Mouse (Mus musculus): ENCODE data around the gene Ghrhr. TPM values are rescaled to one million over a fixed set of nuclear protein-coding genes. Genes with fewer than 3 reads are reported as not detected.
A peak's percentile ranks its signal among the peaks of the same experiment; 100 is the strongest.

Gene Ghrhr
- polyA plus RNA-seq (2015; fragmentation: Nextera tagmentation; extraction: Ambion mirVana) = not detected in 2 replicates

DNA sequence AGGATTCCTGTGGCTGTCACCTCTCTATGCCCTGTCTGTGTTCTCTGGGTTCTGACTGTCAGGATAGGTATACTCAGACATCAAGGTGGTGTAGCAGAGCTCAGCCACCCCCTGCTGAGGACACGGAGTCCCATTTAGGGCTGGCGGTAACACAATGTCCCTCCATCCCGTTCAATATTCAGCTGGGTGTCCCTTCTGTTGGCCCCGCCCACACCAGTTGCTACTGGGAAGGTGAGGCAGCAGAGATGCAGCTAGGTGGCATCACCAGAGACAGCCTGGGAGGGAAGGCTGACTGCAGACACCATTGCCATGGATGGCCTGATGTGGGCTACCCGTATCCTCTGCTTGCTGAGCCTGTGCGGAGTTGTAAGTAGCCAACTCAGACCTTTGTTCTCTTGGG lies at the start of gene Ghrhr:
Gene Ghrhr (plus strand): TSS at position 220 of the 400 bp plus-strand sequence.
- H3K27ac ChIP-seq (replicated peaks) = no peak within 1 kb of the TSS
- H3K9me3 ChIP-seq (replicated peaks) = no peaks in the 10 kb centered on the region
- no peak within 1 kb of the TSS for H3K9ac ChIP-seq (replicated peaks)
- 79% methylated on average over 6 of the region's 6 CpGs for WGBS
- no peak for ATAC-seq (ENCODE audit: low FRiP score)
- H3K4me2 ChIP-seq = no peak within 1 kb of the TSS
- no peak within 1 kb of the TSS for H3K4me3 ChIP-seq (replicated peaks)
- H3K4me1 ChIP-seq = no peaks in the 10 kb centered on the region
- H3K36me3 ChIP-seq = no peaks in the 10 kb centered on the region
- no peaks in the 10 kb centered on the region for H3K27me3 ChIP-seq (replicated peaks)

DNA sequence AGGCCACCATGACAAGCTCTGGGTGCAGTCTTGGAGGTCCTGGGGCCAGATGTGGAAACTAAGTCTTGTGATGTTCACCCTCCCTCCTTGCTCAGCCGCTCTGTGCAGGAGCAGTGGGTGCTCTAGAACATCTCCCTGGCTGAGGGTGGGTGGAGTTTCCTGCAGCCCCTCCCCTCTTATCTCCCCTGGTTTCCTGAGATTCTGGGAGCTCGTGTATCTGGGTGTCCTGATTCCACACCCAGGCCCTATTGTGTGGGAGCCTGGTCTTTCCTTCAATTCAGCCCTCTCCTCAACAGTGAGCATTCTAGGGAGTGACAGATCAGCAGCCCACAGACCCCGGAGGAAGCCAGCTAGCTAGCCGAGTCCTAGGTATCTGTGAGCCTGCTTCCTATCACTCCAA lies 49.8 kb upstream of the Ghrhr start:
- 0 out of 2 replicates have a peak, but pooled peaks cover under 1% of the 10 kb centered on the region for H3K4me1 ChIP-seq
- no peak overlapping the region for H3K4me2 ChIP-seq
- no peak for ATAC-seq (ENCODE audit: low FRiP score)
- no peaks in the 10 kb centered on the region for H3K36me3 ChIP-seq
- WGBS = 85% methylated on average over 4 of the region's 4 CpGs
- H3K27me3 ChIP-seq (replicated peaks) = no peaks in the 10 kb centered on the region
- H3K9ac ChIP-seq (replicated peaks) = no peak overlapping the region
- H3K9me3 ChIP-seq (replicated peaks) = no peaks in the 10 kb centered on the region
- no peak overlapping the region for H3K27ac ChIP-seq (replicated peaks)
- no peak overlapping the region for H3K4me3 ChIP-seq (replicated peaks)

- Histone ChIP-seq H3K27me3 (replicated peaks) (no peaks in the 10 kb centered on the region), H3K4me1 (peaks cover 10% of the 10 kb centered on the region), H3K9me3 (replicated peaks) (no peaks in the 10 kb centered on the region), H3K9ac (replicated peaks) (no peak overlapping the region), H3K27ac (replicated peaks) (no peak overlapping the region), H3K36me3 (no peaks in the 10 kb centered on the region), H3K4me3 (replicated peaks) (no peak overlapping the region), H3K4me2 (no peak overlapping the region)
- WGBS = 91% methylated on average over 13 of the region's 13 CpGs
- no peak for ATAC-seq (ENCODE audit: low FRiP score)
Observed at GRCm38 (mm10) chr6:55327326-55327725, 48.8 kb upstream of the Ghrhr start.

DNA sequence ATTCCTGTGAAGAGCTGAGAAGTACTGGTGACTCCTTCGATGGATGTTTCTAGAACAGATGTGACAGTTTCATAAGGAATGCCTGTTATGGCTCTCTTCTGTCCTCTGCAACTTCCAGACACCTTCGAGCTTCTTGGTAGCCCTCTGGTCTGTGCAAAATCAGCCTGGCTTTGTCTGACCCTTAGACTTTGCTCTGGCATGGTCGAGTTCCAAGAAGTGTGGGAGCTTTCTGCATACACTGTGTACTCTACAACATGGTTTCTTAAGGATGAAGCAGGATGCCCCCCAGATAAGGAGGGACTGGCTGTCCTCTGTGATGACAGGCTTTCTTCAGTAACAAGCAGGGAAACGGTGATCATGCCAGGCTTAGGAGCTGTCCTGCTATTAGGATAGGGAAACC lies 47.9 kb upstream of the Ghrhr start:
- no peaks in the 10 kb centered on the region for H3K9me3 ChIP-seq (replicated peaks)
- H3K4me3 ChIP-seq (replicated peaks) = no peak overlapping the region
- no peak overlapping the region for H3K27ac ChIP-seq (replicated peaks)
- H3K4me2 ChIP-seq = no peak overlapping the region
- 79% methylated on average over 4 of the region's 4 CpGs for WGBS
- no peaks in the 10 kb centered on the region for H3K27me3 ChIP-seq (replicated peaks)
- H3K9ac ChIP-seq (replicated peaks) = no peak overlapping the region
- no peaks in the 10 kb centered on the region for H3K36me3 ChIP-seq
- H3K4me1 ChIP-seq = peaks cover 18% of the 10 kb centered on the region
- ATAC-seq (ENCODE audit: low FRiP score) = no peak

DNA sequence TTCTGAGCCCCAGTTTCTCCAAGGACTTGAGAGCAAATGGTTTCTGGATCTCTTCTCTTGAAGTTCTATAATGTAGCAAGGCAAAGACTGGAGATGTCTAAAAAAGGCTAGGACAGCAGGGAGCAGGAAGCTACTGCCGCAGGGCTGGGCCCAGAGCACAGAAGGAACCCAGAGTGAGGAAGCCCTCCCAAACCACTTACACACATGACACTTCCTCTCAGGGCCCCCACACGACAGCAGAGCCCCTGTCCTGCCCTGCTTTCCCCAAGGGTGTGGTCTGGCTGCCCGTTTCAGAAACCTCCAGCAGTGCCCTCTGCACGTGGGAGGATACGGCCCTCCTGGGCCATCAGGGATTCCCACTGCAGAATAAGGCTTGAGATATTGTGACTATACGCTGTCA lies 44.8 kb upstream of the Ghrhr start:
- no peak overlapping the region for H3K9ac ChIP-seq (replicated peaks)
- no peak overlapping the region for H3K4me3 ChIP-seq (replicated peaks)
- H3K27ac ChIP-seq (replicated peaks) = no peak overlapping the region
- H3K36me3 ChIP-seq = no peaks in the 10 kb centered on the region
- no peak for ATAC-seq (ENCODE audit: low FRiP score)
- 57% methylated on average over 6 of the region's 6 CpGs for WGBS
- peaks cover 25% of the 10 kb centered on the region for H3K4me1 ChIP-seq
- H3K4me2 ChIP-seq = no peak overlapping the region
- H3K27me3 ChIP-seq (replicated peaks) = no peaks in the 10 kb centered on the region
- H3K9me3 ChIP-seq (replicated peaks) = no peaks in the 10 kb centered on the region

DNA sequence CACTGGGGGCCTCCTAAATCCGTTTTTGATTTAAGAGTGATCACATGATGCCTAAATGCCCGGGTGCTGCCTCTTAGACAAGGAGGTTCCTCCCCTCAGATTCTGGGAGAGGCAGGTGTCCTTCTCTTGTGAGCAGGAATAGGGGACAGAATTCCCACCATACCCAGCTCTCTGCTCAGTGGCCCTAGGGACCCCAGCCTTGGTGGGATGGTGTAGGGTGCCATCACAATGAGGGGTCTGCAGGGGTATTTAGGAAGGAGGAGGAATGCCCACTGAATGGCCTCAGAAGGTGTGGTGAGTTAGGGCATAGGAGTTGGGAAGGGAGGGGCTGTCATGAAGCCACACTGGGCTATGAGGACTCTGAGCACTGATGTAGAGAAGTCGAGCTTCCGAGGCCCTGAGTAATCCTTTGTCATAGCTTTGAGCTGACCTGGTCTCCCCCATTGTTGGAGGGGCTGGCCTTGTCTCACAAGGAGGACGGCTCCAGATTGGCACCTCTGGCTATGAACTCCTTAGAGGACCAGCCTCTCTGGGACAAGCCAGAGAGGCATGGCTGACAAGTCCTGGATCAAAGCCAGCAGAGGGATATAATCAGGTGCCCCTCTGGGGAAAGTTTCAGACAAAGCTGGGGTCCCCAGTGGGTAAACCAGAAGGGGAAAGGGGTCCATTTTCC lies 43.9 kb upstream of the Ghrhr start:
- Histone ChIP-seq H3K27me3 (replicated peaks) (no peaks in the 10 kb centered on the region), H3K4me3 (replicated peaks) (no peak overlapping the region), H3K9me3 (replicated peaks) (no peaks in the 10 kb centered on the region), H3K4me1 (peaks cover 27% of the 10 kb centered on the region), H3K4me2 (no peak overlapping the region), H3K27ac (replicated peaks) (peak overlapping the region; percentile 25; the same call in 1 of the 2 replicates), H3K9ac (replicated peaks) (no peak overlapping the region), H3K36me3 (no peaks in the 10 kb centered on the region)
- WGBS = 60% methylated on average over 5 of the region's 5 CpGs
- no peak; the same call in 1 of the 2 replicates for ATAC-seq (ENCODE audit: low FRiP score)

GRCm38 (mm10) chr6:55332773-55333109 lies 43.4 kb upstream of the Ghrhr start:
- Histone ChIP-seq H3K27me3 (replicated peaks) (no peaks in the 10 kb centered on the region), H3K4me3 (replicated peaks) (no peak overlapping the region), H3K9ac (replicated peaks) (no peak overlapping the region), H3K9me3 (replicated peaks) (no peaks in the 10 kb centered on the region), H3K4me1 (peaks cover 27% of the 10 kb centered on the region), H3K36me3 (no peaks in the 10 kb centered on the region), H3K4me2 (no peak overlapping the region), H3K27ac (replicated peaks) (peak overlapping the region; percentile 25; the same call in 1 of the 2 replicates)
- 52% methylated on average over 6 of the region's 6 CpGs for WGBS
- ATAC-seq (ENCODE audit: low FRiP score) = peak; percentile 31; the same call in 1 of the 2 replicates

GRCm38 (mm10) chr6:55335989-55336514 lies 40.0 kb upstream of the Ghrhr start, which contains the start of gene Aqp1:
Gene Aqp1, plus strand, starts transcription at chr6:55336432.
- Histone ChIP-seq H3K27ac (replicated peaks) (no peak within 1 kb of the TSS), H3K27me3 (replicated peaks) (no peaks in the 10 kb centered on the region), H3K4me3 (replicated peaks) (no peak within 1 kb of the TSS), H3K9me3 (replicated peaks) (no peaks in the 10 kb centered on the region), H3K4me2 (no peak within 1 kb of the TSS), H3K4me1 (peaks cover 27% of the 10 kb centered on the region), H3K36me3 (no peaks in the 10 kb centered on the region), H3K9ac (replicated peaks) (no peak within 1 kb of the TSS)
- ATAC-seq (ENCODE audit: low FRiP score) = peak; percentile 53; the same call in 1 of the 2 replicates
- 37% methylated on average over 12 of the region's 12 CpGs for WGBS

- no peak overlapping the region for H3K4me2 ChIP-seq
Observed at GRCm38 (mm10) chr6:55337242-55337641, 38.9 kb upstream of the Ghrhr start.

GRCm38 (mm10) chr6:55338077-55338476 lies 38.0 kb upstream of the Ghrhr start:
- Histone ChIP-seq H3K9me3 (replicated peaks) (no peaks in the 10 kb centered on the region), H3K4me2 (no peak overlapping the region), H3K27ac (replicated peaks) (no peak overlapping the region), H3K27me3 (replicated peaks) (no peaks in the 10 kb centered on the region), H3K4me1 (peaks cover 17% of the 10 kb centered on the region), H3K36me3 (no peaks in the 10 kb centered on the region), H3K4me3 (replicated peaks) (no peak overlapping the region), H3K9ac (replicated peaks) (no peak overlapping the region)
- WGBS = 63% methylated on average over 6 of the region's 6 CpGs
- no peak for ATAC-seq (ENCODE audit: low FRiP score)

More at GRCm38 (mm10) chr6:55337242-55337641, 38.9 kb upstream of the Ghrhr start:
- Histone ChIP-seq H3K4me3 (replicated peaks) (no peak overlapping the region), H3K36me3 (no peaks in the 10 kb centered on the region), H3K4me1 (peaks cover 25% of the 10 kb centered on the region), H3K9ac (replicated peaks) (no peak overlapping the region), H3K27me3 (replicated peaks) (no peaks in the 10 kb centered on the region), H3K27ac (replicated peaks) (no peak overlapping the region), H3K9me3 (replicated peaks) (no peaks in the 10 kb centered on the region)
- ATAC-seq (ENCODE audit: low FRiP score) = no peak
- 89% methylated on average over 5 of the region's 5 CpGs for WGBS

DNA sequence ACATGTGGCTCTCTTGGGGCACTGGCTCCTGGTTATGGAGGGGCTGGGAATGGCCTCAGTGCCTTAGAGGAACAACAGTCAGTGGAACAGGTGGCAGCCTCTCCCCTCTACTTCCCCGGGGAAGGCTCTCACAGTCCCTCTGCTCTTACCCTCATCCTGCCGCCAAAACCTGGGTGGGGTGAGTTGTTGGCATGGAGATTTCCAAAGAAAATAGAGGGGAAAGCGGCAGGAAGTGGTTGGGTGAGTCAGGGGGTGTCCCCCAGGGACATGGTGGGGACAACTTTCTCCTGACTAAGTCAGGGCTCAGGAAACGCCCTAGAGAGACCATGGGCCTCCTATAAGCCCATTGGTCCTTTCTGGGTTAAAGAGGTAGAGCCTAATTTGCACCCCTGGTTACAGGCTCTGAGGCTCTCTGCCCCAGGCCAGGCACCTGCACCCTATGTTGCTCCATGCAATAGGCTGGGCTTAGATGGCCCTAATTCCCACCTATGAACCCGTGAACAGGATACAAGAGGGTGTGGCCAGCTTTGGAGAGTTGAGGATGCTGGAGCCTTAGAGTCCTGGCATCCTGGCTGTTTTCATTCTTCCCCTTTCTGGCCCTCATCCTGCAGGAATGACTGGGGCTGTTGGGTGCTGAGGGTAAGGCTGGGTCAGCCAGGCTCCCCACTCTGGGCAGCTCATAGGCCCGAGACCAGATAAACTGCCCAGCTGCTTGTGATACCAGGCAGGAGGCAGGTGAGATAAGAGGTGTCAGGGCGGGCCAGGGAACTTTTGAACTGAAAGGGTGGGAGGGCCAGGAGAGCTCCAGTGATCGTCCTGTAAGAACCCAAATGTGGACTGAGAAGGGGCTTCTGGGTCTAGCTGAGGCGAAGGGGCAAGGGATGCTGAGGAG lies 36.9 kb upstream of the Ghrhr start:
- Histone ChIP-seq H3K9me3 (replicated peaks) (no peaks in the 10 kb centered on the region), H3K36me3 (no peaks in the 10 kb centered on the region), H3K4me2 (no peak overlapping the region), H3K27ac (replicated peaks) (no peak overlapping the region), H3K4me1 (peaks cover 16% of the 10 kb centered on the region), H3K27me3 (replicated peaks) (no peaks in the 10 kb centered on the region), H3K4me3 (replicated peaks) (no peak overlapping the region), H3K9ac (replicated peaks) (no peak overlapping the region)
- no peak for ATAC-seq (ENCODE audit: low FRiP score)
- WGBS = 82% methylated on average over 9 of the region's 9 CpGs
